Mouse (Mus musculus) forebrain, embryonic 14.5 days (tissue): ENCODE measurements around the gene Zmynd19. TPM values are rescaled to one million over a fixed set of nuclear protein-coding genes. Genes with fewer than 3 reads are reported as not detected.
"Not testable (repeated sequence)": the region's sequence is repeated elsewhere in the genome, so short reads cannot be mapped to it uniquely, and the experiment has no call there.

Experiments used
- ATAC-seq: fragments of 200-750 bp; cut with Nextera tagmentation; 2 replicates; pipeline ENCODE4 v1.8.0; 2017; ENCODE audit warnings: mild to moderate bottlenecking, moderate library complexity
- DNase-seq: peaks from one replicate; pipeline ENCODE4 v3.0.0-alpha.2; 2015; ENCODE audit warnings: low spot score
- H3K27ac ChIP-seq: fragments of 300-500 bp; sonication (generic); 2 replicates; pipeline ENCODE4 v1.5.1; 2014; ENCODE audit warnings: low read depth, mild to moderate bottlenecking, control low read depth, low read length, moderate library complexity
- H3K27me3 ChIP-seq: fragments of 300-500 bp; sonication (generic); replicated peaks from 2 replicates; pipeline ENCODE4 v1.6.1; 2014; ENCODE audit warnings: low read length, control low read depth, mixed read lengths; ENCODE audit not compliant: control insufficient read depth, insufficient read depth
- H3K36me3 ChIP-seq: fragments of 300-500 bp; sonication (generic); 2 replicates; pipeline ENCODE4 v1.6.1; 2014; ENCODE audit warnings: low read length, control low read depth; ENCODE audit not compliant: control insufficient read depth, insufficient read depth
- H3K4me1 ChIP-seq: fragments of 300-500 bp; sonication (generic); 2 replicates; pipeline ENCODE4 v1.6.1; 2014; ENCODE audit warnings: antibody characterized with exemption, low read length, control low read depth; ENCODE audit not compliant: control insufficient read depth, insufficient read depth
- H3K4me2 ChIP-seq: fragments of 300-500 bp; sonication (generic); 2 replicates; pipeline ENCODE4 v1.6.1; 2014; ENCODE audit warnings: mild to moderate bottlenecking, control low read depth, low read length
- H3K4me3 ChIP-seq: fragments of 300-500 bp; sonication (generic); 2 replicates; pipeline ENCODE4 v1.5.1; 2014; ENCODE audit warnings: low read depth, low read length, control low read depth
- H3K9ac ChIP-seq: fragments of 300-500 bp; sonication (generic); 2 replicates; pipeline ENCODE4 v1.6.1; 2014; ENCODE audit warnings: mild to moderate bottlenecking, low read length, control low read depth, moderate library complexity
- H3K9me3 ChIP-seq: fragments of 300-500 bp; sonication (generic); replicated peaks from 2 replicates; pipeline ENCODE4 v1.6.1; 2016; ENCODE audit warnings: low read length, control low read depth, mixed read lengths; ENCODE audit not compliant: control insufficient read depth
- WGBS: fragments of 180-500 bp; shearing (Covaris S2); extraction: QIAGEN DNeasy Blood & Tissue Kit; methylation state at CpG from one replicate; pipeline ENCODE4 v1.1.7; 2014; 5-methylcytosine and 5-hydroxymethylcytosine counted together
- polyA plus RNA-seq: library from polyadenylated mRNA; unstranded; fragments of >200 nt; fragmentation: Nextera tagmentation; extraction: Ambion mirVana; gene quantifications from 2 replicates; pipeline ENCODE4 v1.2.1, GENCODE M21; 2014

The Zmynd19 gene
- polyA plus RNA-seq, 1 experiment from 2014 or later = 8.6 TPM

- WGBS = 59% methylated on average over 2 of the region's 2 CpGs
- Histone ChIP-seq H3K27me3 (no peaks in the 10 kb centered on the region), H3K4me2 (no peak overlapping the region), H3K9ac (no peak overlapping the region), H3K36me3 (0 out of 2 replicates have a peak, but pooled peaks cover 2% of the 10 kb centered on the region), H3K4me1 (peaks cover 3% of the 10 kb centered on the region; the same call in 1 of the 2 replicates), H3K4me3 (no peak overlapping the region), H3K27ac (no peak overlapping the region), H3K9me3 (no peaks in the 10 kb centered on the region)
- no peak for DNase-seq
- ATAC-seq = no peak
Measured at GRCm38 (mm10) chr2:24929119-24929518, 20.5 kb upstream of the Zmynd19 start.

- Histone ChIP-seq H3K9ac (no peak overlapping the region), H3K27ac (no peak overlapping the region), H3K36me3 (0 out of 2 replicates have a peak, but pooled peaks cover 2% of the 10 kb centered on the region), H3K27me3 (no peaks in the 10 kb centered on the region), H3K4me1 (peaks cover 8% of the 10 kb centered on the region), H3K4me3 (no peak overlapping the region), H3K4me2 (no peak overlapping the region), H3K9me3 (no peaks in the 10 kb centered on the region)
- DNase-seq (no peak), ATAC-seq (no peak)
- 91% methylated on average over 5 of the region's 5 CpGs for WGBS
Measured at GRCm38 (mm10) chr2:24929593-24929992, 20.0 kb upstream of the Zmynd19 start.

GRCm38 (mm10) chr2:24934441-24934963 is 15.1 kb upstream of the Zmynd19 start:
- H3K9ac ChIP-seq = peak overlapping the region; percentile 70
- 5% methylated on average over 19 of the region's 19 CpGs for WGBS
- H3K36me3 ChIP-seq = no peaks in the 10 kb centered on the region
- ATAC-seq = peak; percentile 56
- no peak overlapping the region for H3K27ac ChIP-seq
- H3K4me1 ChIP-seq = peaks cover 8% of the 10 kb centered on the region
- peak overlapping the region; percentile 93 for H3K4me2 ChIP-seq
- DNase-seq = peak; percentile 13
- peak overlapping the region; percentile 57 for H3K4me3 ChIP-seq
- no peaks in the 10 kb centered on the region for H3K27me3 ChIP-seq
- H3K9me3 ChIP-seq = no peaks in the 10 kb centered on the region

GRCm38 (mm10) chr2:24935057-24935796 is 14.4 kb upstream of the Zmynd19 start, which contains the start of gene Arrdc1:
Arrdc1 (minus strand) TSS chr2:24935252.
- DNase-seq = peak; percentile 95
- H3K4me3 ChIP-seq = peak within 1 kb of the TSS; percentile 57
- peak; percentile 92 for ATAC-seq
- H3K27ac ChIP-seq = 0 out of 2 replicates have a peak within 1 kb of the TSS, but pooled peaks have one; percentile 6
- H3K4me2 ChIP-seq = peak within 1 kb of the TSS; percentile 93
- H3K9ac ChIP-seq = peak within 1 kb of the TSS; percentile 70
- WGBS = under 1% methylated on average over 48 of the region's 49 CpGs
- H3K4me1 ChIP-seq = peaks cover 8% of the 10 kb centered on the region
- no peaks in the 10 kb centered on the region for H3K36me3 ChIP-seq
- H3K27me3 ChIP-seq = no peaks in the 10 kb centered on the region
- H3K9me3 ChIP-seq = no peaks in the 10 kb centered on the region

- H3K27ac ChIP-seq = no peak overlapping the region
- H3K9me3 ChIP-seq = no peaks in the 10 kb centered on the region
- no peak overlapping the region for H3K9ac ChIP-seq
- no peaks in the 10 kb centered on the region for H3K4me1 ChIP-seq
- DNase-seq = no peak
- H3K4me2 ChIP-seq = no peak overlapping the region
- 78% methylated on average over 4 of the region's 4 CpGs for WGBS
- ATAC-seq = no peak
- H3K27me3 ChIP-seq = no peaks in the 10 kb centered on the region
- no peak overlapping the region for H3K4me3 ChIP-seq
- H3K36me3 ChIP-seq = no peaks in the 10 kb centered on the region
Measured at GRCm38 (mm10) chr2:24942092-24942491, 7.5 kb upstream of the Zmynd19 start.

GRCm38 (mm10) chr2:24944304-24944703 is 5.3 kb upstream of the Zmynd19 start:
- not testable (repeated sequence) for H3K4me2 ChIP-seq, ATAC-seq, H3K27ac ChIP-seq, H3K4me1 ChIP-seq, H3K36me3 ChIP-seq, H3K4me3 ChIP-seq, H3K27me3 ChIP-seq, H3K9me3 ChIP-seq, H3K9ac ChIP-seq
- 58% methylated on average over 2 of the region's 2 CpGs for WGBS
- peak; percentile 37 for DNase-seq

- H3K9ac ChIP-seq = peak overlapping the region; percentile 92
- H3K27ac ChIP-seq = no peak overlapping the region
- H3K27me3 ChIP-seq = no peaks in the 10 kb centered on the region
- ATAC-seq (no peak), DNase-seq (peak; percentile 11)
- peaks cover 9% of the 10 kb centered on the region for H3K4me1 ChIP-seq
- H3K4me3 ChIP-seq = peak overlapping the region; percentile 99
- H3K4me2 ChIP-seq = peak overlapping the region; percentile 94
- H3K36me3 ChIP-seq = peaks cover 34% of the 10 kb centered on the region
- WGBS = 0% methylated on average over 29 of the region's 31 CpGs
- no peaks in the 10 kb centered on the region for H3K9me3 ChIP-seq
Measured at GRCm38 (mm10) chr2:24950189-24950535, 570 bp downstream of the Zmynd19 start.

- peaks cover 56% of the 10 kb centered on the region for H3K36me3 ChIP-seq
- no peaks in the 10 kb centered on the region for H3K9me3 ChIP-seq
- DNase-seq (no peak), ATAC-seq (no peak)
- H3K4me1 ChIP-seq = peaks cover 9% of the 10 kb centered on the region
- H3K9ac ChIP-seq = no peak overlapping the region
- no peak overlapping the region for H3K4me2 ChIP-seq
- H3K4me3 ChIP-seq = no peak overlapping the region
- no peaks in the 10 kb centered on the region for H3K27me3 ChIP-seq
- no peak overlapping the region for H3K27ac ChIP-seq
- 84% methylated on average over 4 of the region's 4 CpGs for WGBS
Measured at GRCm38 (mm10) chr2:24952537-24953055, 3.0 kb downstream of the Zmynd19 start.

GRCm38 (mm10) chr2:24960910-24961309 is 11.3 kb downstream of the Zmynd19 start:
- Histone ChIP-seq H3K27me3 (no peaks in the 10 kb centered on the region), H3K9ac (no peak overlapping the region), H3K36me3 (peaks cover 57% of the 10 kb centered on the region), H3K4me3 (no peak overlapping the region), H3K4me2 (no peak overlapping the region), H3K9me3 (no peaks in the 10 kb centered on the region), H3K27ac (no peak overlapping the region), H3K4me1 (peaks cover 6% of the 10 kb centered on the region)
- DNase-seq (peak; percentile 13), ATAC-seq (no peak)
- WGBS = 37% methylated on average over 3 of the region's 3 CpGs
